Mouse (Mus musculus) granulocyte monocyte progenitor cell, adult 5-6 weeks (primary cell): ENCODE data around the gene Sh2d1b2. TPM values are rescaled to one million over a fixed set of nuclear protein-coding genes. Genes with fewer than 3 reads are reported as not detected.

Source experiments
- ATAC-seq: replicated peaks from 2 replicates; pipeline ENCODE4 v1.8.0; 2016; ENCODE audit warnings: mild to moderate bottlenecking, moderate TSS enrichment, inconsistent platforms; ENCODE audit not compliant: poor library complexity, severe bottlenecking
- total RNA-seq, 2 experiments: library from RNA; stranded (forward) in 1 of 2; stranded (reverse) in 1 of 2; fragments of 200-712, 200-1000 nt in 1 of 2; fragments of >200 nt in 1 of 2; fragmentation: Nextera tagmentation in 1 of 2; gene quantifications; 2 replicates each; pipeline ENCODE4 v1.2.3; 2014 to 2017

Gene Sh2d1b2
- total RNA-seq, 2 experiments from 2014 or later: not detected

- peak; percentile 48 for ATAC-seq
These were observed 38.1 kb downstream of the Sh2d1b2 start for GRCm38 (mm10) chr1:170270696-170271095.

GRCm38 (mm10) chr1:170273252-170273651, 40.7 kb downstream of the Sh2d1b2 start:
- peak; percentile 53 for ATAC-seq

GRCm38 (mm10) chr1:170277016-170277415, 44.5 kb downstream of the Sh2d1b2 start, which contains the start of gene Sh2d1b1:
TSS of gene Sh2d1b1 (plus strand) at chr1:170277320.
- peak; percentile 80 for ATAC-seq

- ATAC-seq: peak; percentile 95
These were observed 50.0 kb downstream of the Sh2d1b2 start for GRCm38 (mm10) chr1:170282415-170283129.

GRCm38 (mm10) chr1:170292239-170292951, 59.8 kb downstream of the Sh2d1b2 start:
- ATAC-seq: peak; percentile 93

- no peak for ATAC-seq
These were observed 60.7 kb downstream of the Sh2d1b2 start for GRCm38 (mm10) chr1:170293257-170293656.

GRCm38 (mm10) chr1:170294786-170295570, 62.4 kb downstream of the Sh2d1b2 start:
- ATAC-seq: no peak

- ATAC-seq: peak; percentile 55
These were observed 66.9 kb downstream of the Sh2d1b2 start for GRCm38 (mm10) chr1:170299496-170299895.

GRCm38 (mm10) chr1:170301686-170302085, 69.1 kb downstream of the Sh2d1b2 start:
- no peak for ATAC-seq

GRCm38 (mm10) chr1:170302456-170302855, 69.9 kb downstream of the Sh2d1b2 start:
- ATAC-seq: no peak

GRCm38 (mm10) chr1:170303103-170303502, 70.6 kb downstream of the Sh2d1b2 start:
- no peak for ATAC-seq

Other genes with a start within 250 kb of the Sh2d1b2 start
- gene Ddr2, start 122.0 kb upstream of the Sh2d1b2 start, total RNA-seq (2014; fragmentation: Nextera tagmentation): not detected in 2 replicates
- gene Ddr2, start 122.0 kb upstream of the Sh2d1b2 start, total RNA-seq (2017): 0.05 TPM in 1 of 2 replicates, not detected in the other
- gene Uap1, start 57.8 kb upstream of the Sh2d1b2 start, total RNA-seq (2014; fragmentation: Nextera tagmentation): 48.9 and 49.5 TPM in 2 replicates
- 74.7 and 144 TPM in 2 replicates for gene Uap1, start 57.8 kb upstream of the Sh2d1b2 start, total RNA-seq (2017)
- gene Uhmk1, start 17.4 kb upstream of the Sh2d1b2 start, total RNA-seq (2014; fragmentation: Nextera tagmentation): 30.4 and 35.6 TPM in 2 replicates
- gene Uhmk1, start 17.4 kb upstream of the Sh2d1b2 start, total RNA-seq (2017): 45.6 and 45.8 TPM in 2 replicates
- gene Sh2d1b1, start 44.6 kb downstream of the Sh2d1b2 start, total RNA-seq (2014; fragmentation: Nextera tagmentation): 3.6 and 7.0 TPM in 2 replicates
- gene Sh2d1b1, start 44.6 kb downstream of the Sh2d1b2 start, total RNA-seq (2017): 3.1 and 4.5 TPM in 2 replicates
- gene Gm7694, start 73.6 kb downstream of the Sh2d1b2 start, total RNA-seq (2014; fragmentation: Nextera tagmentation): 1.9 and 7.8 TPM in 2 replicates
- 2.1 and 2.8 TPM in 2 replicates for gene Gm7694, start 73.6 kb downstream of the Sh2d1b2 start, total RNA-seq (2017)
- gene Spata46, start 76.1 kb downstream of the Sh2d1b2 start, total RNA-seq (2014; fragmentation: Nextera tagmentation): not detected in 2 replicates
- gene Spata46, start 76.1 kb downstream of the Sh2d1b2 start, total RNA-seq (2017): not detected in 2 replicates